Mouse (Mus musculus) stomach, embryonic 15.5 days (tissue): Measurements from ENCODE around the gene Cmas. TPM values are rescaled to one million over a fixed set of nuclear protein-coding genes. Genes with fewer than 3 reads are reported as not detected.
A peak's percentile ranks its signal among the peaks of the same experiment; 100 is the strongest.

ENCODE experiments used
- ATAC-seq: fragments of 200-750 bp; cut with Nextera tagmentation; 2 replicates; pipeline ENCODE4 v1.8.0; 2017; ENCODE audit warnings: low read depth, moderate number of reproducible peaks, moderate TSS enrichment; ENCODE audit not compliant: insufficient read depth, low FRiP score
- H3K27ac ChIP-seq: fragments of 300-500 bp; sonication (generic); 2 replicates; pipeline ENCODE4 v1.5.1; 2015; ENCODE audit warnings: mild to moderate bottlenecking, inconsistent platforms
- H3K27me3 ChIP-seq: fragments of 300-500 bp; sonication (generic); replicated peaks from 2 replicates; pipeline ENCODE4 v1.6.1; 2015; ENCODE audit warnings: inconsistent platforms
- H3K36me3 ChIP-seq: fragments of 300-500 bp; sonication (generic); 2 replicates; pipeline ENCODE4 v1.6.1; 2015; ENCODE audit warnings: inconsistent platforms
- H3K4me1 ChIP-seq: fragments of 300-500 bp; sonication (generic); 2 replicates; pipeline ENCODE4 v1.6.1; 2015; ENCODE audit warnings: inconsistent platforms
- H3K4me2 ChIP-seq: fragments of 300-500 bp; sonication (generic); 2 replicates; pipeline ENCODE4 v1.6.1; 2015; ENCODE audit warnings: mild to moderate bottlenecking, inconsistent platforms
- H3K4me3 ChIP-seq: fragments of 300-500 bp; sonication (generic); replicated peaks from 2 replicates; pipeline ENCODE4 v1.5.1; 2015; ENCODE audit warnings: inconsistent platforms
- H3K9ac ChIP-seq: fragments of 300-500 bp; sonication (generic); 2 replicates; pipeline ENCODE4 v1.6.1; 2015; ENCODE audit warnings: inconsistent platforms
- H3K9me3 ChIP-seq: fragments of 300-500 bp; sonication (generic); 2 replicates; pipeline ENCODE4 v1.6.1; 2016; ENCODE audit warnings: inconsistent platforms
- WGBS: fragments of 180-500 bp; shearing (Covaris S2); methylation state at CpG from one replicate; pipeline ENCODE4 v1.1.7; 2015; 5-methylcytosine and 5-hydroxymethylcytosine counted together
- polyA plus RNA-seq: library from polyadenylated mRNA; unstranded; fragments of >200 nt; fragmentation: Nextera tagmentation; extraction: Ambion mirVana; gene quantifications from 2 replicates; pipeline ENCODE4 v1.2.1, GENCODE M21; 2015

Gene Cmas
- polyA plus RNA-seq, 1 experiment from 2014 or later: 100 TPM

DNA sequence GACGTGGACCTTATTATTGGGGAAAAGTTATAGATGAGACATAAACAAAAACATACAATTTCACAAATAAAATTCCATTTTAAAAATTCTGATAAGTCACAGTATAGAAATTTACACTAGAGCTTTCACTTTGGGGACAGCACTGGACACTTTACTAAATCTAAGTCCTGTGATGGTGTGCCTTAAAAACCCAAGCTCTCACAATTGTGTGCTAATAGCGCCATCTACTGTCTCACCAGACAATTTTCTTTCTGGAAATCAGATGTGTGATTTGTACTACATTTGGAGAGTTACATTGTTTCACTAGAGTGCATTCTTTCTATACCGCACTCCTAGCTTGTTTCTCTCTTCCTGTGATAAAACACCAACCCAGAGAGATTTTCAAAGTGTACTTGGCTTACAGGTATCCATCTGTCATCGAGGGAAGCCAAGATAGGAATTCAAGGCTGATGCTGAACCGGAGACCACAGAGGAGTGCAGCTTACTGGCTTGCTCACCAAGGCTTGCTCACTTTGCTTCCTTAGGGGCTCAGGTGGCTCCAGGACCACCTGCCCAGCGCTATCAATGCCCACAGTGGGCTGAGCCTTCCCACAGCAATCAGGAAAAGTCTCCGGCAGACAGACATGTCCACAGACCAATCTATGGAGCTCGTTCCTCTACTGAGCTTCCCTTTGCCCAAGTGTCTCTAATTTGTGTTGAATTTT lies 21.0 kb upstream of the Cmas start:
- no peak for ATAC-seq
- Histone ChIP-seq H3K9me3 (no peaks in the 10 kb centered on the region), H3K9ac (no peak overlapping the region), H3K36me3 (no peaks in the 10 kb centered on the region), H3K4me1 (no peaks in the 10 kb centered on the region), H3K4me2 (no peak overlapping the region), H3K4me3 (no peak overlapping the region), H3K27me3 (no peaks in the 10 kb centered on the region), H3K27ac (no peak overlapping the region)
- WGBS: 44% methylated on average over 8 of the region's 8 CpGs

GRCm38 (mm10) chr6:142738225-142738624 lies 18.3 kb upstream of the Cmas start:
- Histone ChIP-seq H3K4me2 (no peak overlapping the region), H3K4me1 (no peaks in the 10 kb centered on the region), H3K27me3 (no peaks in the 10 kb centered on the region), H3K36me3 (no peaks in the 10 kb centered on the region), H3K4me3 (no peak overlapping the region), H3K9ac (no peak overlapping the region), H3K27ac (no peak overlapping the region), H3K9me3 (no peaks in the 10 kb centered on the region)
- WGBS: 74% methylated on average over 2 of the region's 2 CpGs
- ATAC-seq: no peak

DNA sequence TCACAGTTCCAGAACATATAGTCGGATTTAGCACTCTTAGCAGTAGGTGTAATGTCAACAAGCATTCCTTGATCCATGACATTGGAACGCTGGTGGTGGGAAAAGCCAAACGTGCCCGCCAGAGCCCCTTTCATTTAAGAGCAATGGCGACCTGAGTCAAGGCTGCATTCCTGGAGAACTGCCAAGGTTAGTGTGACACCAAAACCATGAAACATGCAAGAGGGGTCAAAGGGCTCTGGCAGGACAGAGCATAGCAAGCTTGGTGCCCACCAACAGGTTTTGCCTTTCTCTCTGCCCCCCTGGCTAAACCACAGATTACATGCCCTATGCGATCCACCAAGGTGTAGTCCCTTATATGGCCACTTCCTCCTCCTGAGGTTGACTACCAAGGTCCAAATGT lies 17.8 kb upstream of the Cmas start:
- H3K27ac ChIP-seq: no peak overlapping the region
- no peak overlapping the region for H3K9ac ChIP-seq
- 71% methylated on average over 6 of the region's 6 CpGs for WGBS
- H3K4me3 ChIP-seq: no peak overlapping the region
- H3K36me3 ChIP-seq: no peaks in the 10 kb centered on the region
- H3K9me3 ChIP-seq: no peaks in the 10 kb centered on the region
- no peak overlapping the region for H3K4me2 ChIP-seq
- no peaks in the 10 kb centered on the region for H3K27me3 ChIP-seq
- H3K4me1 ChIP-seq: no peaks in the 10 kb centered on the region
- ATAC-seq: no peak

- ATAC-seq: no peak
- Histone ChIP-seq H3K4me3 (no peak overlapping the region), H3K36me3 (no peaks in the 10 kb centered on the region), H3K9ac (no peak overlapping the region), H3K27me3 (no peaks in the 10 kb centered on the region), H3K4me1 (no peaks in the 10 kb centered on the region), H3K4me2 (no peak overlapping the region), H3K9me3 (no peaks in the 10 kb centered on the region), H3K27ac (no peak overlapping the region)
- WGBS: 83% methylated on average over 6 of the region's 6 CpGs
These were observed 14.7 kb upstream of the Cmas start for GRCm38 (mm10) chr6:142741763-142742162.

- Histone ChIP-seq H3K4me2 (no peak overlapping the region), H3K36me3 (no peaks in the 10 kb centered on the region), H3K27ac (no peak overlapping the region), H3K27me3 (no peaks in the 10 kb centered on the region), H3K9me3 (no peaks in the 10 kb centered on the region), H3K4me3 (no peak overlapping the region), H3K4me1 (no peaks in the 10 kb centered on the region), H3K9ac (no peak overlapping the region)
- ATAC-seq: no peak
- WGBS: 47% methylated on average over 4 of the region's 4 CpGs
These were observed 13.3 kb upstream of the Cmas start for GRCm38 (mm10) chr6:142743193-142743592.

DNA sequence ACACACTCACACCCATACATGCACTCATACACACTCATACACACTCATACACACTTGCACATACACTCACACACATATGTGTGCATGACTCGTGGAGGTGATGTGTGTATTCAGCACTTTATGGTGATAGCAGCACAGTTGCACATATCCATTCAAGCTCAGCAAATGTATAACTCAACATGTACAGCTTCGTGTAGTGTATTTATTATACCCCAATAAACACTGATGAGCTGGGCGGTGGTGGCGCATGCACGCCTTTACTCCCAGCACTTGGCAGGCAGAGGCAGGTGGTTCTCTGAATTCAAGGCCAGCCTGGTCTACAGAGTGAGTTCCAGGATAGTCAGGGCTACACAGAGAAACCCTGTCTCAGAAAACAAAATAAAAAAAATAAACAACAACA lies 11.0 kb upstream of the Cmas start:
- no peaks in the 10 kb centered on the region for H3K4me1 ChIP-seq
- ATAC-seq: no peak
- WGBS: 90% methylated on average over 5 of the region's 5 CpGs
- H3K27ac ChIP-seq: no peak overlapping the region
- H3K27me3 ChIP-seq: no peaks in the 10 kb centered on the region
- no peak overlapping the region for H3K4me3 ChIP-seq
- H3K9ac ChIP-seq: no peak overlapping the region
- no peaks in the 10 kb centered on the region for H3K9me3 ChIP-seq
- no peak overlapping the region for H3K4me2 ChIP-seq
- no peaks in the 10 kb centered on the region for H3K36me3 ChIP-seq

GRCm38 (mm10) chr6:142746765-142747164 lies 9.7 kb upstream of the Cmas start:
- no peak for ATAC-seq
- Histone ChIP-seq H3K27me3 (no peaks in the 10 kb centered on the region), H3K36me3 (no peaks in the 10 kb centered on the region), H3K4me2 (peak overlapping the region; percentile 36; the same call in 1 of the 2 replicates), H3K9ac (no peak overlapping the region), H3K4me3 (no peak overlapping the region), H3K27ac (peak overlapping the region; percentile 90), H3K9me3 (no peaks in the 10 kb centered on the region), H3K4me1 (no peaks in the 10 kb centered on the region)
- WGBS: 36% methylated on average over 7 of the region's 7 CpGs

- peak overlapping the region; percentile 36; the same call in 1 of the 2 replicates for H3K4me2 ChIP-seq
- peak overlapping the region; percentile 90 for H3K27ac ChIP-seq
- no peak overlapping the region for H3K4me3 ChIP-seq
- H3K9me3 ChIP-seq: no peaks in the 10 kb centered on the region
- no peaks in the 10 kb centered on the region for H3K36me3 ChIP-seq
- H3K4me1 ChIP-seq: no peaks in the 10 kb centered on the region
- H3K9ac ChIP-seq: no peak overlapping the region
- H3K27me3 ChIP-seq: no peaks in the 10 kb centered on the region
- 34% methylated on average over 2 of the region's 2 CpGs for WGBS
- no peak for ATAC-seq
These were observed 9.3 kb upstream of the Cmas start for GRCm38 (mm10) chr6:142747165-142747564.

DNA sequence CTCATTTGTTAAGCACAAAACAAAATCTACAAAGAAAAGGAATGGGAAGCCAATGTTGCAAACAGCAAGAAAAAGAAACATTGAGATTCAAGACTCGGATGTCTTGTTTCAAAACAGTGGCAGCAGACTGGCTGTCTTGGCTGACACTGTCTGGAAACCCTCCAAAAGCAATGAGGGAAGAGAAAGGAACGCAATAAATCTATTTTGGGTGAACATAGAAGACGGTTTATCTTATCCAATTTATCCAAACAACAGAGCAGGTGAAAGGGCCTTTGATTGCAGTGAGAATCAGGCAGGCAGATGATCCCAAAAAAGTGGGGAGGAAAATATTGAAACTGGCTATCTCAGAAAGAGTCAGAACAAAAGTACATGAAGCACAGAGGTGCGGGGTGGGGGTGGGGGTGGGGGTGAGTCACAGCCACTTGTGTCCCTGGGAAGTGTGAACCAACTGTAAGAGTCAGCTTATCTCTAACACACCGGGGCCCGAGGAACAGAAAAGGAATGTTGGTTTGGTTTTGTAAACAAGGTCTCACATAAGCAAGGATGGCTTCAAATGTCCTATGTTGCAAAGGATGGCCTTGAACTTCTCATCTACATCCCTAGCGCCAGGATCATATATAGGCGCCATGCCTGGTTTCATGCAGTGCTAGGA lies 8.3 kb upstream of the Cmas start:
- Histone ChIP-seq H3K36me3 (no peaks in the 10 kb centered on the region), H3K9ac (no peak overlapping the region)
- 41% methylated on average over 8 of the region's 8 CpGs for WGBS

DNA sequence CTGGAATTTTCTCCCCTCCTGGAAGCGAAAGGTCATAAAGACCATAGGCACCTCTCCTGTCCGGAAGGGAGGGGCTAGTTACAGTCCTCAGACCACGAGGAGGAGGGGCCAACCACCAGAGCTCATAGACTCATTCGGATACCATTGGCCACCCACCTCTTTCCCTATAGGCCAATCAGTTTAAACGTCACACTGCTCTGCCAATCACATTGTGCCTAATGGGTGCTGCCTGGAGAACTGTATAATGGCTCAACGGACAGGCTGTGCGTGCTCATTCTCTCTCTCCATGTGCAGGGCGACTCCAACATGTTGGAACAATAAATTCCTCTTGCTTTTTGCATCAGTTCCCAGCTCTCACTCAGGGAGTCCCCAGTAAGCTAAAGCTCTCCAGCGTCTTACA lies 5.1 kb upstream of the Cmas start:
- Histone ChIP-seq H3K9me3 (no peaks in the 10 kb centered on the region), H3K4me1 (no peaks in the 10 kb centered on the region), H3K27ac (no peak overlapping the region), H3K9ac (no peak overlapping the region), H3K36me3 (no peaks in the 10 kb centered on the region), H3K27me3 (no peaks in the 10 kb centered on the region), H3K4me2 (no peak overlapping the region), H3K4me3 (no peak overlapping the region)
- WGBS: 56% methylated on average over 9 of the region's 9 CpGs
- ATAC-seq: no peak

More for the DNA sequence above, 8.3 kb upstream of the Cmas start:
- ATAC-seq: no peak
- Histone ChIP-seq H3K4me2 (no peak overlapping the region), H3K27ac (no peak overlapping the region), H3K4me1 (no peaks in the 10 kb centered on the region), H3K27me3 (no peaks in the 10 kb centered on the region), H3K9me3 (no peaks in the 10 kb centered on the region), H3K4me3 (no peak overlapping the region)

DNA sequence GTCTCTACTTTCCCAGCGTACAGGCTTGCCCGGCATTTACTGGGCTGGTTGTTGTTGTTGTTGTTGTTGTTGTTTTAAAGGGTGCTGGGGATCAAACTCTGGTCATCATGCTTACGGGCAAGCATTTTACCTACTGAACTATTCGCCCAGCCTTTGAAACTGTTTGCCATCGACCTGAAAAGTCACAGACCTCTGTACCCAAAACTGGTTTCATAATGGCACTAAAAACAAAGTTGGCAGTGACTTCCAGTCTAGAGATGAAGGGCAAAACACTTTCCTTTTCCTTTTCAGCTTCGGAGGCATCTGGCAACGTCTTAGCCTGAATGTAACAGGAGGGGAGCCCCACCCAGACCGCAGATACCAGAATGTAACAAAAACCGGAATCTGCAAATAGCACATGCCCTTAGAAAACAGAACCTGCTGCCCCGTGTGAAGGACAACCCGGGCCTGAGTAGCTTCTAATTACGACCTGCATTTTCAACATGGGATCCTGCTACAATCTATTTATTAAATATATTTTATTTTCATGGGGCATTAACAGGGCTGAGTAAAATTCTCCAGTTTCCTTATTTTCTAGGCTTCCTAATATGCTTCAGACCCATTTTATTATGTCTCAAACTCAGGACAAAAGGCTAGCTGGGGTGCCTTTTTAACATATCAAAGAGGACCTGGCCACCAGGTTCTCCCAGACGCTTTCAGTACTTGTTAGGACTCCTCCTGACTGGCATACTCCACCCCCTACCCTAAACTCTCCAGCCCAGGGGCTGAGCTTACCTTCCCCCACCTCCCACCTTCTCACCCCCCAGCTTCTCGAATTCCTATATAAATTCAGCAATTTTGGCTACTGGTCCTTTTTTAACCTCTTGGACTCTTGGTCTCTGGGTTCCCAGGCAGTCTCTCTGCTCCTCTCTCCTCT lies 3.9 kb upstream of the Cmas start:
- 40% methylated on average over 14 of the region's 14 CpGs for WGBS
- Histone ChIP-seq H3K4me1 (no peaks in the 10 kb centered on the region), H3K4me3 (no peak overlapping the region), H3K27me3 (no peaks in the 10 kb centered on the region), H3K36me3 (no peaks in the 10 kb centered on the region), H3K27ac (no peak overlapping the region), H3K9ac (no peak overlapping the region), H3K9me3 (no peaks in the 10 kb centered on the region), H3K4me2 (no peak overlapping the region)
- ATAC-seq: no peak
